Mouse (Mus musculus) lung, adult 2 months (tissue): ENCODE data around the gene Tns2. TPM values are rescaled to one million over a fixed set of nuclear protein-coding genes. Genes with fewer than 3 reads are reported as not detected.

Experiments used
- DNase-seq: peaks from one replicate; pipeline ENCODE4 v3.0.0; 2022
- H3K4me1 ChIP-seq: fragments of 200-500 bp; 2 replicates; pipeline ENCODE4 v1.6.1; 2011; ENCODE audit warnings: low read length; ENCODE audit not compliant: control insufficient read depth, insufficient read depth
- H3K4me3 ChIP-seq: fragments of 200-500 bp; replicated peaks from 2 replicates; pipeline ENCODE3; 2011; ENCODE audit warnings: low read depth, mild to moderate bottlenecking, control low read depth, low read length; ENCODE audit errors: extremely low read depth
- CTCF ChIP-seq: fragments of 200-500 bp; IDR thresholded peaks from 2 replicates; pipeline ENCODE4 v1.5.1; 2011; ENCODE audit warnings: mild to moderate bottlenecking, low read length, control low read depth; ENCODE audit not compliant: insufficient read depth
- POLR2A ChIP-seq: fragments of 200-500 bp; IDR thresholded peaks from 2 replicates; pipeline ENCODE4 v1.6.1; 2011; ENCODE audit warnings: low read depth, mild to moderate bottlenecking, control low read depth, low read length, borderline replicate concordance; ENCODE audit errors: extremely low read depth
- WGBS: fragments of 180-500 bp; shearing (Covaris S2); methylation state at CpG from one replicate; pipeline ENCODE4 v1.1.7; 2018; 5-methylcytosine and 5-hydroxymethylcytosine counted together
- polyA plus RNA-seq: library from polyadenylated mRNA; depleted of rRNA; stranded (reverse); fragments of >200 nt; gene quantifications from 2 replicates; pipeline ENCODE4 v1.2.3, GENCODE M21; 2012; rRNA removed

The Tns2 gene
- polyA plus RNA-seq, 1 experiment = 255 TPM

DNA sequence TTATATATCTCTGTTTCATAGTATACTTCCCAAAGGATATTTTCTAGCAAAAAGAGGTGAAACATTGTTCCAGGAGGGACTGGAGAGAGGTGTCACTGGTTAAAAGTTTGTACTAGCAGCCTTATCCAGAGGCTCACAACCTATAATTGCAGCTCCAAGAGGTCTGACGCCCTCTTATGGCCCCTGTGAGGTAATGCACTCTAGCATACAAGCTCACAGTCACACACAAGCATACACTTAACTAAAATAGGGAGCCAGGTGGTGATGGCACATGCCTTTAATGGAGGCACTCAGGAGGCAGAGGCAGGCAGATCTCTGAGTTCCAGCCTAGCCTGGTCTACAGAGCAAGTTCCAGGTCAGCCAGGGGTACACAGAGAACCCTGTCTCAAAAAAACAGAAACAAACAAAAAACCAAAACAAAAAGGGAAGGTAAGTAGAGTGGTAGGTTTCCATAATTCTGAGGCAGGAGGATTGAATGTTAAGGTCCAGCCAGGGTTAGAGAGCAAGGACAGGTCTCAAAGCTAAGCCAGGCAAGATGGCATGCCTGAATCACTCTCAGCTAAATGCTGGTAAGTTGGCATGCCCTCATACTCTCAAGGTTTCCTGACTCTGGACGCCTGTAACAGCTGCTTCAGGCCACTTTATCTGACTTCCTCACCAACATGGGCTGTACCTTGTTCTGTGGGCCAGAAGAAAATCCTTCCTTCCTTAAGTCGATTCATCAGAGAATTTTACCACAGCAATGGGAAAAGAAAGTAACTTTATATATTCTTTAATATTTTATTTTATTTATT lies 63.9 kb downstream of the Tns2 start:
- TF ChIP-seq CTCF (no peak), POLR2A (no peak)
- no peak for DNase-seq
- no peaks in the 10 kb centered on the region for H3K4me1 ChIP-seq
- 36% methylated on average over 3 of the region's 3 CpGs for WGBS
- no peak overlapping the region for H3K4me3 ChIP-seq

DNA sequence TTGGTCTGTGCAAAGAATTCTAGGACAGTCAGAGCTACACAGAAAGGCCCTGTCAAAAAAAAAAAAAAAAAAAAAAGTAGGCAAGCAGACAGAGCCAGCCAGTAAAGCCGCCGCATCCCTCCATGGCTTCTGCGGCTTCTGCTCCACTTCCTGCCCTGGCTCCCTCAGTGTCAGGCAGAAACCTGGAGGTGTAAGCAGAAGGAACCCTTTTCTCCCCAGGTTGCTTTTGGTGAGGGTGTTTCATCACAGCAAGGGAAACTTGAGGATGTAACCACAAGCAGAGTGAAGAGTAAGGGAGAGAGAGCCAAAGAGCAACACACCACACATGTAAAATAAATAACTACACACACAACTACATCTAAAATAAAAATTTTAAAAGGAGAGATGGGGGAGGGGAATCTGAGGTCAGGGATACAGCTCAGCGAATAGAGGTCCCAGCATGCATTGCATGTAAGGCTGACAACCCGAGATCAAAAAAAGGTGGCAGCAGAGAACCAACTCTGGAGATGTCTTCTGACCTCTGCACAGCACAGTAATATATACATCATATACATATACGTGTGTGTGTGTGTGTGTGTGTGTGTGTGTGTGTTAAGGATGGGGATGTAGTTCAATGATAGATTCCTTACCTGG lies 65.4 kb downstream of the Tns2 start:
- DNase-seq = no peak
- H3K4me1 ChIP-seq = no peaks in the 10 kb centered on the region

More for the DNA sequence above, 65.4 kb downstream of the Tns2 start:
- no peak for TF ChIP-seq CTCF
- TF ChIP-seq POLR2A = no peak
- no peak overlapping the region for H3K4me3 ChIP-seq
- WGBS = 43% methylated on average over 6 of the region's 6 CpGs

Other genes starting within 250 kb of the Tns2 start
- 0.26 and 0.57 TPM in 2 replicates for gene Krt1, start 249.6 kb upstream of the Tns2 start, polyA plus RNA-seq
- not detected in 2 replicates for gene Krt77, start 230.7 kb upstream of the Tns2 start, polyA plus RNA-seq
- 0.46 TPM in 1 of 2 replicates, not detected in the other for gene Krt76, start 207.5 kb upstream of the Tns2 start, polyA plus RNA-seq
- gene Krt4, start 175.7 kb upstream of the Tns2 start, polyA plus RNA-seq = 0.25 and 1,733 TPM in 2 replicates
- gene Krt79, start 160.1 kb upstream of the Tns2 start, polyA plus RNA-seq = 24.6 and 32.7 TPM in 2 replicates
- 0.05 and 32.9 TPM in 2 replicates for gene Krt78, start 146.1 kb upstream of the Tns2 start, polyA plus RNA-seq
- 128 and 147 TPM in 2 replicates for gene Krt8, start 95.9 kb upstream of the Tns2 start, polyA plus RNA-seq
- gene Krt18, start 72.2 kb upstream of the Tns2 start, polyA plus RNA-seq = 62.6 and 63.8 TPM in 2 replicates
- 47.3 and 87.1 TPM in 2 replicates for gene Eif4b, start 26.6 kb upstream of the Tns2 start, polyA plus RNA-seq
- 40.8 and 55.2 TPM in 2 replicates for gene Spryd3, start 35.8 kb downstream of the Tns2 start, polyA plus RNA-seq
- gene Igfbp6, start 43.9 kb downstream of the Tns2 start, polyA plus RNA-seq = 337 and 400 TPM in 2 replicates
- 1.1 and 1.2 TPM in 2 replicates for gene Soat2, start 50.1 kb downstream of the Tns2 start, polyA plus RNA-seq
- 25.8 and 46.6 TPM in 2 replicates for gene Zfp740, start 102.8 kb downstream of the Tns2 start, polyA plus RNA-seq
- 92.8 and 106 TPM in 2 replicates for gene Csad, start 104.3 kb downstream of the Tns2 start, polyA plus RNA-seq
- 22.0 and 32.4 TPM in 2 replicates for gene Itgb7, start 131.5 kb downstream of the Tns2 start, polyA plus RNA-seq
- gene Rarg, start 157.1 kb downstream of the Tns2 start, polyA plus RNA-seq = 75.1 and 93.9 TPM in 2 replicates
- gene Gm9918, start 170.2 kb downstream of the Tns2 start, polyA plus RNA-seq = 0.31 and 0.60 TPM in 2 replicates
- gene Mfsd5, start 179.0 kb downstream of the Tns2 start, polyA plus RNA-seq = 95.4 and 97.1 TPM in 2 replicates
- gene Espl1, start 195.9 kb downstream of the Tns2 start, polyA plus RNA-seq = 2.4 and 3.8 TPM in 2 replicates
- gene Pfdn5, start 225.7 kb downstream of the Tns2 start, polyA plus RNA-seq = 66.1 and 121 TPM in 2 replicates
- 50.2 and 53.8 TPM in 2 replicates for gene Myg1, start 231.3 kb downstream of the Tns2 start, polyA plus RNA-seq